Mouse (Mus musculus) kidney, adult 10 weeks (tissue): ENCODE results near the gene Olfr837. TPM values are rescaled to one million over a fixed set of nuclear protein-coding genes. Genes with fewer than 3 reads are reported as not detected.

Source experiments
- polyA plus RNA-seq: library from polyadenylated mRNA; stranded (reverse); fragments of 350-450 nt; fragmentation: Illumina TruSeq; extraction: RNeasy Lipid Tissue Mini Kit (QIAGEN cat#74804); gene quantifications from one replicate; pipeline ENCODE4 v1.2.3, GENCODE M21; 2014; ENCODE audit warnings: low read depth, low replicate concordance

Olfr837 gene
- polyA plus RNA-seq: not detected

GRCm38 (mm10) chr9:19136017-19136416, at the start of gene Olfr837:
Gene Olfr837 (plus strand): TSS chr9:19136317.

GRCm38 (mm10) chr9:19120082-19120481, 16.0 kb upstream of the Olfr837 start, which contains the start of gene Olfr836:
Gene Olfr836 (plus strand): TSS chr9:19120382.

GRCm38 (mm10) chr9:19177212-19177611, 41.1 kb downstream of the Olfr837 start, which contains the start of gene Olfr839-ps1:
Gene Olfr839-ps1 (minus strand): TSS chr9:19177312.

Other genes starting within 250 kb of the Olfr837 start
- not detected for gene Olfr832, start 199.2 kb upstream of the Olfr837 start, polyA plus RNA-seq
- not detected for gene Olfr834, start 148.3 kb upstream of the Olfr837 start, polyA plus RNA-seq
- gene Olfr835, start 103.6 kb upstream of the Olfr837 start, polyA plus RNA-seq: not detected
- gene Olfr836, start 15.9 kb upstream of the Olfr837 start, polyA plus RNA-seq: not detected
- gene Olfr839-ps1, start 41.0 kb downstream of the Olfr837 start, polyA plus RNA-seq: not detected
- not detected for gene Olfr843, start 115.7 kb downstream of the Olfr837 start, polyA plus RNA-seq
- not detected for gene Olfr844, start 180.0 kb downstream of the Olfr837 start, polyA plus RNA-seq
- not detected for gene Olfr845, start 200.1 kb downstream of the Olfr837 start, polyA plus RNA-seq
- not detected for gene Olfr846, start 227.7 kb downstream of the Olfr837 start, polyA plus RNA-seq
- gene Olfr847, start 242.4 kb downstream of the Olfr837 start, polyA plus RNA-seq: not detected